Mouse (Mus musculus): ENCODE data around the gene Qtrt2.

Gene Qtrt2

GRCm38 (mm10) chr16:43925001-43925558 is 1.5 kb downstream of the Qtrt2 start:
- DNase-seq (ENCODE audit: low spot score) = no peak

- no peak for DNase-seq (ENCODE audit: low spot score)
Observed at GRCm38 (mm10) chr16:43922630-43923029, 4.0 kb downstream of the Qtrt2 start.

GRCm38 (mm10) chr16:43922024-43922423 is 4.6 kb downstream of the Qtrt2 start:
- no peak for DNase-seq (ENCODE audit: low spot score)

- no peak for DNase-seq (ENCODE audit: low spot score)
Observed at GRCm38 (mm10) chr16:43918867-43919266, 7.7 kb downstream of the Qtrt2 start.

- no peak for DNase-seq (ENCODE audit: low spot score)
Observed at GRCm38 (mm10) chr16:43908881-43909280, 17.7 kb downstream of the Qtrt2 start.

GRCm38 (mm10) chr16:43900571-43900970 is 26.0 kb downstream of the Qtrt2 start:
- DNase-seq (ENCODE audit: low spot score) = no peak

- no peak for DNase-seq (ENCODE audit: low spot score)
Observed at GRCm38 (mm10) chr16:43900138-43900537, 26.5 kb downstream of the Qtrt2 start.

- DNase-seq (ENCODE audit: low spot score) = no peak
Observed at GRCm38 (mm10) chr16:43894501-43894900, 32.1 kb downstream of the Qtrt2 start.

- no peak for DNase-seq (ENCODE audit: low spot score)
Observed at GRCm38 (mm10) chr16:43890747-43891336, 35.8 kb downstream of the Qtrt2 start.

GRCm38 (mm10) chr16:43890005-43890336 is 36.6 kb downstream of the Qtrt2 start:
- no peak for DNase-seq (ENCODE audit: low spot score)

GRCm38 (mm10) chr16:43889208-43890004 is 37.2 kb downstream of the Qtrt2 start, which contains the start of gene Ccdc191:
Ccdc191 (plus strand) TSS chr16:43889800.
- DNase-seq (ENCODE audit: low spot score) = peak; percentile 100

- no peak for DNase-seq (ENCODE audit: low spot score)
Observed at GRCm38 (mm10) chr16:43882329-43882728, 44.3 kb downstream of the Qtrt2 start.

GRCm38 (mm10) chr16:43881636-43882035 is 45.0 kb downstream of the Qtrt2 start:
- no peak for DNase-seq (ENCODE audit: low spot score)

GRCm38 (mm10) chr16:43879769-43880168 is 46.8 kb downstream of the Qtrt2 start:
- DNase-seq (ENCODE audit: low spot score) = no peak

GRCm38 (mm10) chr16:43871419-43871818 is 55.2 kb downstream of the Qtrt2 start:
- no peak for DNase-seq (ENCODE audit: low spot score)

GRCm38 (mm10) chr16:43869805-43870204 is 56.8 kb downstream of the Qtrt2 start:
- DNase-seq (ENCODE audit: low spot score) = peak; percentile 37

GRCm38 (mm10) chr16:43860624-43861023 is 66.0 kb downstream of the Qtrt2 start:
- no peak for DNase-seq (ENCODE audit: low spot score)

- DNase-seq (ENCODE audit: low spot score) = no peak
Observed at GRCm38 (mm10) chr16:43858941-43859476, 67.6 kb downstream of the Qtrt2 start.

- no peak for DNase-seq (ENCODE audit: low spot score)
Observed at GRCm38 (mm10) chr16:43849839-43850238, 76.8 kb downstream of the Qtrt2 start.

- no peak for DNase-seq (ENCODE audit: low spot score)
Observed at GRCm38 (mm10) chr16:43841236-43841635, 85.4 kb downstream of the Qtrt2 start.

- no peak for DNase-seq (ENCODE audit: low spot score)
Observed at GRCm38 (mm10) chr16:43831957-43832356, 94.7 kb downstream of the Qtrt2 start.

GRCm38 (mm10) chr16:43827492-43827891 is 99.1 kb downstream of the Qtrt2 start:
- DNase-seq (ENCODE audit: low spot score) = no peak

GRCm38 (mm10) chr16:43818404-43818803 is 108.2 kb downstream of the Qtrt2 start:
- DNase-seq (ENCODE audit: low spot score) = no peak

Data from adipocyte (in vitro differentiated cells).